Mouse (Mus musculus) kidney, adult 10 weeks (tissue): ENCODE data around the gene Tbc1d9b. TPM values are rescaled to one million over a fixed set of nuclear protein-coding genes. Genes with fewer than 3 reads are reported as not detected.

Experiments used
- polyA plus RNA-seq: library from polyadenylated mRNA; stranded (reverse); fragments of 350-450 nt; fragmentation: Illumina TruSeq; extraction: RNeasy Lipid Tissue Mini Kit (QIAGEN cat#74804); gene quantifications from one replicate; pipeline ENCODE4 v1.2.3, GENCODE M21; 2014; ENCODE audit warnings: low read depth, low replicate concordance

Tbc1d9b gene
- 5.8 TPM for polyA plus RNA-seq

GRCm38 (mm10) chr11:50130811-50131766, at the start of gene Tbc1d9b:
Gene Tbc1d9b (plus strand): TSS chr11:50131396.

GRCm38 (mm10) chr11:50174111-50174729, 43.0 kb downstream of the Tbc1d9b start, which contains the start of gene Mrnip:
Gene Mrnip (plus strand): TSS chr11:50174444.

GRCm38 (mm10) chr11:50210505-50211151, 79.4 kb downstream of the Tbc1d9b start, which contains the start of the genes Sqstm1 and Mgat4b:
Gene Sqstm1 (minus strand): TSS chr11:50210827.
Gene Mgat4b (plus strand): TSS chr11:50210890.

Other genes starting within 250 kb of the Tbc1d9b start
- not detected for gene Rasgef1c, start 229.6 kb upstream of the Tbc1d9b start, polyA plus RNA-seq
- gene Rnf130, start 106.0 kb upstream of the Tbc1d9b start, polyA plus RNA-seq, result 207 TPM
- 0.49 TPM for gene Mrnip, start 43.0 kb downstream of the Tbc1d9b start, polyA plus RNA-seq
- gene Sqstm1, start 79.4 kb downstream of the Tbc1d9b start, polyA plus RNA-seq, result 323 TPM
- 3.7 TPM for gene Mgat4b, start 79.5 kb downstream of the Tbc1d9b start, polyA plus RNA-seq
- gene Ltc4s, start 107.2 kb downstream of the Tbc1d9b start, polyA plus RNA-seq, result not detected
- 5.7 TPM for gene Maml1, start 160.9 kb downstream of the Tbc1d9b start, polyA plus RNA-seq
- gene Canx, start 194.3 kb downstream of the Tbc1d9b start, polyA plus RNA-seq, result 736 TPM
- not detected for gene Cby3, start 223.1 kb downstream of the Tbc1d9b start, polyA plus RNA-seq
- 464 TPM for gene Hnrnph1, start 245.6 kb downstream of the Tbc1d9b start, polyA plus RNA-seq